Mouse (Mus musculus): ENCODE data around the gene Tbkbp1. TPM values are rescaled to one million over a fixed set of nuclear protein-coding genes. Genes with fewer than 3 reads are reported as not detected.

Tbkbp1 gene
- 7.9 TPM for polyA plus RNA-seq (2017; shearing (Covaris generic))

DNA sequence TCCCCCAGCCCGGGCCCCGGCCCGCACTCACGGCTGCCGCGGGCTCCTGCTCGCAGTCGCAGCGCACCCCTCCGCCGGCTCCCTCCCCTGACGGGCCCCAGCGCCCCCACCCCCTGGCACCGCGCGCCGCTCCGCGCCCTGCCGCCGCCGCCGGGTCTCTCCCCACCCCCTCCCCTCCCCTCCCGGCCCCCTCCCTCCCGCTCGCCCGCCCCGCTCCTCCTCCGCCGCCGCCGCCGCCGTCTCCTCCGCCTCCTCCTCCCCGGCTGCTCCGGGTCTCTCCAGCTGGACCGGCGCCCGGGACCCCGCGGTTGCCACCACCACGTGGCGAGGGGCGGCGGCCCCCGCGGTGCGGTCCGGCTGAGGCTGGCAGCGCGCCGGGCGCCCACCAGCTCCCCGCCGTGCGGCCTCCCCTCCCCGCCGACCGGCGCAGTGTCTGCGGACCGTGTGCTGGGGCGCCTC is at the start of gene Tbkbp1:
Gene Tbkbp1, minus strand, starts transcription at position 153 of the 459 bp plus-strand sequence.

GRCm38 (mm10) chr11:97187764-97188642 is 36.7 kb upstream of the Tbkbp1 start, which contains the start of gene Kpnb1:
Gene Kpnb1, minus strand, starts transcription at chr11:97187881.

DNA sequence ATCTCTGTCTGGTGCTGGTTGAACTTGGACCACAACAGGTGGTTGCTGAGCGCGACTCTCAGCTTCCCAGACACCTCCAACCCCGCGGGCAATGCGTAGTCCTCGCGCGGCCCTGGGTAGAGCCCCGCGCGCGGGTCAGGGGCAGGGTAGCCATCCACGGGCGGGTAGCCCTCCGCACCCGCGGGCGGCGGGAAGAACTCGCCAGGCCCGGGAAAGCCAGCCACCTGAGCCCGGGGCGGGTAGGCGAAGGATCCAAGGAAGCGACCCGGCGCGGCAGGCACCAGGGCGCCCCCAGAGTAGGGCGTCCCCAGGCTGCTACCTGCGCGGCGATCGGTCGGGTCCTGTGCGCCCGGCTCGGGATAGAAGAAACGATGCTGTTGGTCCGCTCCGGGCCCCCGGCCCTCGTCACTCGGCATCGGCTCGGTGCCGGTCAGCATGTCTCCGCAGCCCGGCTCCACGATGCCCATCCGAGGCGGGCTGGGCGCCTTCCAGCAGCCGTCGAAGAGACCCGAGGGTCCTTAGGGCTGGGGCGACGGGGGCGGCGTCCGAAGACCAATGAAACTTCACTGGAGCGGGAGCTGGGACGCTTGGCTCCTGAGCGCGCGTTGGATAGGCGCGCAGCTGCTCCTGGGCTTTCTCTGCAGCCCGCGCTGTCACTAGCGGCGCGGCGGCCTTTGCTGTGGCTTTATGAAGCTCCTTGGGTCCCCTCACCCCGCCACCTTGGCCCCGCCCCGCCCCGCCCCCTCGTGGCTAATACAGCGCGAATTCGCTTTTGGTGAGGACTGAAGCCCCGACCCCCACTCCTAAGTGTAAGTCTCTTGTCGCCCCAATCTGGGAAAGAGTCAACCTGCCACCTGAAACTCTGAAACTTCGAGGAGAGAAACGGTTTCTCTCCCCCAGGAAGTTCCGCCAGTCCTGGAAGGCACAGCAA is 36.4 kb downstream of the Tbkbp1 start, which contains the start of gene Tbx21:
Gene Tbx21, minus strand, starts transcription at position 661 of the 931 bp plus-strand sequence.

Other genes with a start within 250 kb of the Tbkbp1 start
- 76.6 TPM for gene Cdk5rap3, start 235.0 kb downstream of the Tbkbp1 start, polyA plus RNA-seq (2017; shearing (Covaris generic))
- 0.67 TPM for gene Prr15l, start 223.4 kb downstream of the Tbkbp1 start, polyA plus RNA-seq (2017; shearing (Covaris generic))
- 36.5 TPM for gene Pnpo, start 207.5 kb downstream of the Tbkbp1 start, polyA plus RNA-seq (2017; shearing (Covaris generic))
- 82.1 TPM for gene Sp2, start 168.5 kb downstream of the Tbkbp1 start, polyA plus RNA-seq (2017; shearing (Covaris generic))
- 1.9 TPM for gene Sp6, start 138.1 kb downstream of the Tbkbp1 start, polyA plus RNA-seq (2017; shearing (Covaris generic))
- 4.8 TPM for gene Scrn2, start 121.6 kb downstream of the Tbkbp1 start, polyA plus RNA-seq (2017; shearing (Covaris generic))
- not detected for gene Lrrc46, start 110.1 kb downstream of the Tbkbp1 start, polyA plus RNA-seq (2017; shearing (Covaris generic))
- 33.7 TPM for gene Mrpl10, start 109.9 kb downstream of the Tbkbp1 start, polyA plus RNA-seq (2017; shearing (Covaris generic))
- gene Osbpl7, start 100.9 kb downstream of the Tbkbp1 start, polyA plus RNA-seq (2017; shearing (Covaris generic)): 21.9 TPM
- gene Tbx21, start 36.2 kb downstream of the Tbkbp1 start, polyA plus RNA-seq (2017; shearing (Covaris generic)): 278 TPM
- 19.9 TPM for gene Kpnb1, start 36.4 kb upstream of the Tbkbp1 start, polyA plus RNA-seq (2017; shearing (Covaris generic))
- 35.3 TPM for gene Npepps, start 129.1 kb upstream of the Tbkbp1 start, polyA plus RNA-seq (2017; shearing (Covaris generic))
- 11.9 TPM for gene Mrpl45, start 164.2 kb upstream of the Tbkbp1 start, polyA plus RNA-seq (2017; shearing (Covaris generic))
- 0.88 TPM for gene Gpr179, start 200.6 kb upstream of the Tbkbp1 start, polyA plus RNA-seq (2017; shearing (Covaris generic))
- 2.5 TPM for gene Socs7, start 211.1 kb upstream of the Tbkbp1 start, polyA plus RNA-seq (2017; shearing (Covaris generic))